Mouse (Mus musculus) cerebellum, adult 2 months (tissue): Measurements from ENCODE around the gene Rab5c.

Source experiments
- CTCF ChIP-seq: fragments of 200-500 bp; IDR thresholded peaks from 2 replicates; pipeline ENCODE4 v1.5.1; 2011; ENCODE audit warnings: low read depth, mild to moderate bottlenecking, control low read depth, low read length, moderate library complexity, borderline replicate concordance; ENCODE audit not compliant: insufficient read depth
- POLR2A ChIP-seq: fragments of 200-500 bp; IDR thresholded peaks from 2 replicates; pipeline ENCODE4 v1.6.1; 2011; ENCODE audit warnings: low read length, control low read depth, borderline replicate concordance; ENCODE audit not compliant: insufficient read depth

DNA sequence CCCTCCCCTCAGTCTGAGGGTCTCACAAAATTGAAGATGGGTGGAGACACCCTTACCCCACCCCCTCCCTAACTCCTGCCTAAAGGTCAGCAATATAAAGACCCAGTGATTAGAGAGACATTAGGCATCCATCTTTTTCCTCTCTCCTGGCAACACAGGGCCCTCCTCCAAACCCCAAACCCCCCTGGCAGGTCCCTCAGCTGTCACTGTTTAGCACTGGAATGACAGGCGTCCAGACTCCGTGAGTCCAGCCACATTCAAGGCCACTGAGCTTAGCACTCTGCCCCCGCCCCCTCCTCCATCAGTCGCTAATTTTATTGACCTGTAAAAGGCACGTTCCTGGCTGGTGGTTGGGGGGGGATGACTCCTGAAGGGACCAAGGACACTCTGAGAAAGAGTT is 44.9 kb downstream of the Rab5c start:
- TF ChIP-seq CTCF (no peak), POLR2A (no peak)
